In the genomic region with DNA sequence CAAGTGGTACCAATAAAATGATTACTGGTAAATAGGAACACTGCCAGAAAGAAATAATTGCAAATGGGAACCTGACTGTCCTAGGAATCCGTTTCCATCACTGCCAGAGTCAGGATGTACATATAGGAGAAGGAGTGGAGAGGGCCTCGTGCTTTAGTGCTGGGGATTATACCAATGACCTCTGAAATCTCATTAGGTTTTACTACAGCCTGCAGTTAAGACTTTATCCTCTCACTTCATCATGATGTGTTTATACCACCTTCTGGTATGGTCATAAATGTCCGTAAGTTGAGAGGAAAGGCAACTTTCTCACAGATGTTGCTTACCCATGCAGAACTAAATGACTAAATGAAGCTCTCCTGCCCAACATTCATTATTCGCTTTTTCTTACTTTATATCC, we compare ENCODE assay signal across 26 mouse cellular contexts.
"Had no signal": no experiment of that assay in that cellular context is flagged by ENCODE, and none has a peak within 500 bp of the region (broad histone marks: within the 10 kb centered on the region; RNA-seq: fewer than 3 reads in every experiment).

No protein-coding gene starts in this region.

- H3K36me3 ChIP-seq: heart, embryonic 10.5 days; heart, embryonic 12.5 days; hindbrain, embryonic 12.5 days; intestine, embryonic 15.5 days; kidney, embryonic 15.5 days; limb, embryonic 15.5 days; liver, embryonic 12.5 days had no signal

- ATAC-seq: hindbrain, embryonic 16.5 days; inflammation-experienced regulatory T-cells, adult 6 months; intestine, embryonic 15.5 days; liver, embryonic 12.5 days had no signal

- DNase-seq: gastrocnemius, postnatal 10 days; gastrocnemius, postnatal 25 days; heart, adult 18-20 months; heart, postnatal 10 days; heart, postnatal 4 days; kidney, adult 11 months; kidney, adult 2 months; kidney, adult 9 months; kidney, postnatal 14 days; kidney, postnatal 36 days; layer of hippocampus, adult 9-11 months; layer of hippocampus, postnatal 36 days; left cerebral cortex, postnatal 4 days had no signal

- H3K4me2 ChIP-seq: heart, embryonic 12.5 days; hindbrain, embryonic 12.5 days; hindbrain, embryonic 14.5 days; intestine, embryonic 15.5 days; kidney, embryonic 15.5 days; limb, embryonic 15.5 days; liver, embryonic 12.5 days had no signal

- H3K27ac ChIP-seq: heart, embryonic 10.5 days; hindbrain, embryonic 10.5 days; hindbrain, embryonic 12.5 days; hindbrain, embryonic 14.5 days; intestine, embryonic 15.5 days; kidney, embryonic 15.5 days; kidney, postnatal 0 days; limb, embryonic 15.5 days; liver, embryonic 12.5 days; liver, embryonic 14.5 days had no signal

- H3K9ac ChIP-seq: heart, embryonic 12.5 days; hindbrain, embryonic 12.5 days; hindbrain, embryonic 14.5 days; intestine, embryonic 15.5 days; kidney, embryonic 15.5 days; limb, embryonic 15.5 days; liver, embryonic 12.5 days; liver, embryonic 14.5 days had no signal

- H3K4me1 ChIP-seq: heart, embryonic 10.5 days; hindbrain, embryonic 10.5 days; hindbrain, embryonic 12.5 days; intestine, embryonic 15.5 days; kidney, embryonic 15.5 days; limb, embryonic 15.5 days; liver, embryonic 12.5 days had no signal

- H3K9me3 ChIP-seq: heart, embryonic 10.5 days; heart, embryonic 12.5 days; hindbrain, embryonic 10.5 days; hindbrain, embryonic 12.5 days; intestine, embryonic 15.5 days; kidney, embryonic 15.5 days; limb, embryonic 15.5 days; liver, embryonic 12.5 days had no signal

- H3K4me3 ChIP-seq: heart, embryonic 10.5 days; heart, embryonic 12.5 days; hindbrain, embryonic 10.5 days; hindbrain, embryonic 12.5 days; intestine, embryonic 15.5 days; kidney, embryonic 15.5 days; limb, embryonic 15.5 days; liver, embryonic 12.5 days had no signal

- H3K27me3 ChIP-seq: heart, embryonic 12.5 days; hindbrain, embryonic 12.5 days; intestine, embryonic 15.5 days; kidney, embryonic 15.5 days; limb, embryonic 15.5 days; liver, embryonic 12.5 days had no signal
